Mouse (Mus musculus) left cerebral cortex, postnatal 4 days (tissue): Measurements from ENCODE around the gene Grip2. TPM values are rescaled to one million over a fixed set of nuclear protein-coding genes. Genes with fewer than 3 reads are reported as not detected.

Source experiments
- total RNA-seq, 2 experiments: library from RNA; stranded (reverse); gene quantifications; 2 replicates each; pipeline ENCODE4 v1.2.3; 2021

Gene Grip2
- total RNA-seq, 2 experiments from 2014 or later, result 45.4 to 47.0 TPM

Other genes with a start within 250 kb of the Grip2 start
- 100 to 1,000 TPM; 214 to 227 TPM for gene Slc6a6, start 143.2 kb downstream of the Grip2 start, total RNA-seq
- gene Ccdc174, start 50.8 kb upstream of the Grip2 start, total RNA-seq, result 10 to 100 TPM; 24.2 to 24.7 TPM
- gene 4930590J08Rik, start 75.6 kb upstream of the Grip2 start, total RNA-seq, result 1 to 10 TPM; 2.6 to 3.0 TPM
- 1 to 10 TPM; 7.5 to 7.9 TPM for gene Fgd5, start 151.6 kb upstream of the Grip2 start, total RNA-seq